Mouse (Mus musculus) stomach, postnatal 0 days (tissue): ENCODE data around the gene Fam219a. TPM values are rescaled to one million over a fixed set of nuclear protein-coding genes. Genes with fewer than 3 reads are reported as not detected.

Experiments used
- ATAC-seq: fragments of 200-750 bp; cut with Nextera tagmentation; 2 replicates; pipeline ENCODE4 v1.8.0; 2017; ENCODE audit not compliant: low FRiP score, low TSS enrichment
- DNase-seq: peaks from one replicate; pipeline ENCODE4 v3.0.0-alpha.2; 2016; ENCODE audit warnings: low spot score
- H3K27ac ChIP-seq: fragments of 300-500 bp; sonication (generic); replicated peaks from 2 replicates; pipeline ENCODE4 v1.5.1; 2014; ENCODE audit warnings: mild to moderate bottlenecking, control low read depth
- H3K27me3 ChIP-seq: fragments of 300-500 bp; sonication (generic); 2 replicates; pipeline ENCODE4 v1.6.1; 2014; ENCODE audit warnings: low read length; ENCODE audit not compliant: control insufficient read depth, insufficient read depth
- H3K36me3 ChIP-seq: fragments of 300-500 bp; sonication (generic); 2 replicates; pipeline ENCODE4 v1.6.1; 2014; ENCODE audit warnings: low read length, mixed read lengths; ENCODE audit not compliant: control insufficient read depth, insufficient read depth
- H3K4me1 ChIP-seq: fragments of 300-500 bp; sonication (generic); replicated peaks from 2 replicates; pipeline ENCODE4 v1.6.1; 2014; ENCODE audit warnings: antibody characterized with exemption; ENCODE audit not compliant: control insufficient read depth, insufficient read depth
- H3K4me2 ChIP-seq: fragments of 300-500 bp; sonication (generic); replicated peaks from 2 replicates; pipeline ENCODE4 v1.6.1; 2014; ENCODE audit warnings: low read depth, mild to moderate bottlenecking, control low read depth, moderate library complexity
- H3K4me3 ChIP-seq: fragments of 300-500 bp; sonication (generic); 2 replicates; pipeline ENCODE4 v1.5.1; 2014; ENCODE audit warnings: low read depth, low read length, control low read depth
- H3K9ac ChIP-seq: fragments of 300-500 bp; sonication (generic); 2 replicates; pipeline ENCODE4 v1.6.1; 2014; ENCODE audit warnings: mild to moderate bottlenecking, low read length, control low read depth, mixed read lengths
- H3K9me3 ChIP-seq: fragments of 300-500 bp; sonication (generic); 2 replicates; pipeline ENCODE4 v1.6.1; 2016; ENCODE audit warnings: low read length; ENCODE audit not compliant: control insufficient read depth
- CTCF ChIP-seq: IDR thresholded peaks from 2 replicates; pipeline ENCODE4 v1.5.1; 2016; ENCODE audit warnings: antibody characterized with exemption, low read depth, mild to moderate bottlenecking, moderate library complexity
- EP300 ChIP-seq: optimal IDR thresholded peaks from 2 replicates; pipeline ENCODE3; 2016; ENCODE audit warnings: antibody characterized with exemption
- WGBS: fragments of 180-500 bp; shearing (Covaris S2); extraction: QIAGEN DNeasy Blood & Tissue Kit; methylation state at CpG from one replicate; pipeline ENCODE4 v1.1.7; 2014; 5-methylcytosine and 5-hydroxymethylcytosine counted together
- polyA plus RNA-seq: library from polyadenylated mRNA; unstranded; fragments of >200 nt; fragmentation: Nextera tagmentation; extraction: Ambion mirVana; gene quantifications from 2 replicates; pipeline ENCODE4 v1.2.1, GENCODE M21; 2015

The Fam219a gene
- polyA plus RNA-seq, 1 experiment from 2014 or later, result 1.4 TPM

GRCm38 (mm10) chr4:41526553-41526952 is 42.8 kb downstream of the Fam219a start:
- Histone ChIP-seq H3K27ac (no peak overlapping the region), H3K27me3 (no peaks in the 10 kb centered on the region), H3K9me3 (no peaks in the 10 kb centered on the region), H3K4me1 (no peaks in the 10 kb centered on the region), H3K36me3 (no peaks in the 10 kb centered on the region; the same call in 1 of the 2 replicates), H3K9ac (no peak overlapping the region), H3K4me2 (no peak overlapping the region), H3K4me3 (no peak overlapping the region)
- no peak for ATAC-seq
- no peak for DNase-seq
- WGBS, result 72% methylated on average over 7 of the region's 7 CpGs
- TF ChIP-seq EP300, result no peak
- no peak for TF ChIP-seq CTCF

- Histone ChIP-seq H3K27me3 (no peaks in the 10 kb centered on the region), H3K9ac (no peak overlapping the region), H3K4me3 (no peak overlapping the region), H3K27ac (no peak overlapping the region), H3K9me3 (no peaks in the 10 kb centered on the region), H3K4me1 (no peaks in the 10 kb centered on the region), H3K36me3 (no peaks in the 10 kb centered on the region; the same call in 1 of the 2 replicates), H3K4me2 (no peak overlapping the region)
- ATAC-seq, result no peak
- TF ChIP-seq CTCF (no peak), EP300 (no peak)
- no peak for DNase-seq
- 65% methylated on average over 9 of the region's 9 CpGs for WGBS
These were observed 44.5 kb downstream of the Fam219a start for GRCm38 (mm10) chr4:41524829-41525228.

DNA sequence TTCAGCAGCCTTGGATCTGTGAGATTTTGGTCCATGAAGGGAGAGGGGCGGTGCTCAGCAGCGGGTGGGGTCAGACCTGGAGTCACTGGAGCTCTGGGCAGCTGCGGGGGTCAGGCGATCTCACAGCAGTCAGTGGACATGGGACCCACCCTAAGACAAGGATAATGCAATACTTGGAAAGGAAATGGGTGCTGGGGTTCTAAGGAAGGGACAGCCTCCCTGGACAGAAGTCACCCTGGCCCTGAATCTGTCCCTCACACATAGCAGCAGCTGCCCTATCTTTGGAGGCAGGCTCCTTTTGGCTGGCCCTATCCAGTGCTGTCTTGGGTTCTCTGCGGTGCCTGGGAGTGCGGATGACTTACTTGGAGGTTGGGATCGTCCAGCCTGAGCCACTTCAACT is 45.5 kb downstream of the Fam219a start:
- TF ChIP-seq EP300 (no peak), CTCF (no peak)
- Histone ChIP-seq H3K27me3 (no peaks in the 10 kb centered on the region), H3K4me1 (no peaks in the 10 kb centered on the region), H3K27ac (no peak overlapping the region), H3K4me2 (no peak overlapping the region), H3K9me3 (no peaks in the 10 kb centered on the region), H3K36me3 (no peaks in the 10 kb centered on the region; the same call in 1 of the 2 replicates), H3K9ac (no peak overlapping the region), H3K4me3 (no peak overlapping the region)
- ATAC-seq (no peak), DNase-seq (no peak)
- 62% methylated on average over 7 of the region's 7 CpGs for WGBS

DNA sequence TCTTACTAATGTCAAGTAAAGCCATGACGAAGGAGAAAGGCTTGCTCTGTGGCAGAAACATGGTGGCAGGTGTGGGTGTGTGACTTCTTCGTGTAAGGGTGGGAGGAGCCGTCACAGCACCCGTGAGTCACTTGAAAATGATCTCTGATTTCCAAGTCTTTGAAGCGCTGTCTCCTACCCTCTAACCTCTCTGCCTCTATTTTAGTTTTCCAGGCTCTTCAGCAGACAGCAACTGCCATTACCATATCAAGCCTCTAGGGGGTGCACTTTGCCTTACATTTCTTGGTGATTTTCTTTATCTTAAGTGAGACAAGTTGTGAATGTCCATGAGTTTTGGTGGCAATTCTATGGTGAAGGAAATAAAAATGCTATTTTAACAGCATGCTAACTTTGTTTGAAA is 46.5 kb downstream of the Fam219a start:
- 49% methylated on average over 5 of the region's 5 CpGs for WGBS
- no peaks in the 10 kb centered on the region for H3K4me1 ChIP-seq
- H3K36me3 ChIP-seq, result no peaks in the 10 kb centered on the region; the same call in 1 of the 2 replicates
- no peaks in the 10 kb centered on the region for H3K9me3 ChIP-seq
- H3K27ac ChIP-seq, result no peak overlapping the region
- no peak overlapping the region for H3K4me2 ChIP-seq
- no peaks in the 10 kb centered on the region for H3K27me3 ChIP-seq
- H3K4me3 ChIP-seq, result no peak overlapping the region
- DNase-seq (no peak), ATAC-seq (no peak)
- TF ChIP-seq CTCF (peak; percentile 82), EP300 (no peak)
- H3K9ac ChIP-seq, result no peak overlapping the region

GRCm38 (mm10) chr4:41522136-41522535 is 47.2 kb downstream of the Fam219a start:
- Histone ChIP-seq H3K9me3 (no peaks in the 10 kb centered on the region), H3K27me3 (no peaks in the 10 kb centered on the region), H3K36me3 (no peaks in the 10 kb centered on the region; the same call in 1 of the 2 replicates), H3K9ac (no peak overlapping the region), H3K27ac (no peak overlapping the region), H3K4me1 (no peaks in the 10 kb centered on the region), H3K4me3 (no peak overlapping the region), H3K4me2 (no peak overlapping the region)
- ATAC-seq (no peak), DNase-seq (no peak)
- TF ChIP-seq EP300 (no peak), CTCF (no peak)
- WGBS, result 72% methylated on average over 6 of the region's 6 CpGs

DNA sequence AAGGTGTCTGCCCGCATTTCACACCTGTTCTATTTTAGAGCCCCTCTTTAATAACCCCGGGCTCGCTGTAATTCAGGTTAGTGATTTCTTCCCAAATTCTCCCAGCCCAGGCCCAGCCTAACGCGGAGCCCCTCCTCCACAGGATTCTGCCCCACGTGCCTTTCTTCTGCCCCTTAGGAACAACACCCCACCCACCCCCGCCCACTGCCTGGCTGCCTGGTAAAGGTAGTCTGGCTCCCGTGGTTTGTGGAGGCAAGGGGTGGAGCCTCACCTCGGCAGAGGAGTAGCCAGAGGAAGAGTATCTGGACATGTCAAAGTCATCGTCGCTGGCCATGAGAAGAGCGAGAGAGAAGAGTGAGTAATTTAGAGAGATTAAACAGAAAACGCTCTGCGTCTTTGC is 48.7 kb downstream of the Fam219a start:
- no peak overlapping the region for H3K4me3 ChIP-seq
- H3K27me3 ChIP-seq, result no peaks in the 10 kb centered on the region
- H3K4me1 ChIP-seq, result no peaks in the 10 kb centered on the region
- no peaks in the 10 kb centered on the region; the same call in 1 of the 2 replicates for H3K36me3 ChIP-seq
- H3K4me2 ChIP-seq, result no peak overlapping the region
- H3K27ac ChIP-seq, result no peak overlapping the region
- WGBS, result 43% methylated on average over 14 of the region's 14 CpGs
- no peak overlapping the region for H3K9ac ChIP-seq
- TF ChIP-seq EP300, result no peak
- TF ChIP-seq CTCF, result no peak
- no peak for DNase-seq
- no peaks in the 10 kb centered on the region for H3K9me3 ChIP-seq
- no peak for ATAC-seq
